Mouse (Mus musculus) right cerebral cortex, adult 18-20 months (tissue): Measurements from ENCODE around the gene Slc9a9.

Experiments
- DNase-seq: peaks from one replicate; pipeline ENCODE4 v3.0.0; 2022; ENCODE audit warnings: mixed read lengths

Gene Slc9a9

GRCm38 (mm10) chr9:94737226-94737625 is 67.5 kb downstream of the Slc9a9 start:
- no peak for DNase-seq

GRCm38 (mm10) chr9:94738555-94739427 is 69.1 kb downstream of the Slc9a9 start:
- DNase-seq: peak; percentile 81

DNA sequence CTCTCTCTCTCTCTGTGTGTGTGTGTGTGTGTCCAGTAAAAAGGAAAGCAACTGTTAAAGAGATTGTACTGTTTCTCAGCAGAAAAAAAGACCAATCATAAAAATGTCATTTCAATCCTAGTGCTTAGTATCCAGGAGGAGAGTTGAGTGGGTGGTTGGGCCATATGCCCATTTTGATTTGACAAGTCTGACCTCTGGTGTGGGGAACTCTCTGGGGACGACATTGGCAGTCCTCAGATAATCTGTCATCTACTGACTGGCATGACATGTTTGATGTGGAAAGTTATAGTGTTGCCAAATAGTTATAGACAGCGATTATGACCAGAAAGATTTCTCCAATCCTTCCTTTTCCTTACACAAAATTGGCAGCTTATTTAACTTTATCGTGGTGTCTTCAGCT is 71.1 kb downstream of the Slc9a9 start:
- DNase-seq: no peak

- no peak for DNase-seq
Observed at GRCm38 (mm10) chr9:94743291-94743690, 73.6 kb downstream of the Slc9a9 start.

DNA sequence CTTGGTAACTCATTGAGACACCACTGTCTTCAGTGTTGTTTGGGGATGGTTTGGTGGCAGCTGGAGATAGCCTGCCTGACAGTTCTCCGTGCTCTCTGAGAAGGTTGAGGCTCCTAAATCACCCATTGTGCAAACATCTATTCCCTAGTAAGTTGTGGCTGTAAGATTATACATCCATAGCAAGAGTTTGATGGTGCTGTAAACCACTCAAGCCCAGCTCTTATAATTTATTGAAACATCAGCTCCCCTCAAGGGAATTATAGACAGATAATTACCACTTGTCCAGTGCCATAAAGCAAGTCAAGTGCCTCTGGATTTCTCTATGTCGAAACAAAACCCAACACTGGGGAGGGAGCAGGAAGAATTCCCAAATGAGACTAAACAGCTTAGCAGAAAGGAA is 78.8 kb downstream of the Slc9a9 start:
- DNase-seq: no peak

DNA sequence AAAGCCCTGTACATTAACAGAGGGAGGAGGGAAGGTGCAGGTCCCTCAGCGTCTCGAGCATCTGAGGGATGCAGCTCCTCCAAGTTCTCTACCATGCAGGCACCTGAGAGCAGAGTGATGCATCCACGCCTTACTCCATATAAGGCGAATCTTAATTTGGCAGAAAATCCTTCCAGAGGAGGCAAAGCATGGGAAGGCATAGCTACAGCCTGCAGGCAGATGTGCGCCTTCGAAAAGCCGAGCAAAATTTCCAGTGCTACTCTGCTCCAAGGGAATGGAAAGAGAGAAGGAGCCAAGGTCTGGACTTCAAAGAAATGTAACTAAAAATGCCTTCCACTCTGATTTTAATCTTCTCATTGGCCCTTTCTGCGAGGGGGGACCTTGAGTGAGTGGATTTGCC is 80.5 kb downstream of the Slc9a9 start:
- no peak for DNase-seq

DNA sequence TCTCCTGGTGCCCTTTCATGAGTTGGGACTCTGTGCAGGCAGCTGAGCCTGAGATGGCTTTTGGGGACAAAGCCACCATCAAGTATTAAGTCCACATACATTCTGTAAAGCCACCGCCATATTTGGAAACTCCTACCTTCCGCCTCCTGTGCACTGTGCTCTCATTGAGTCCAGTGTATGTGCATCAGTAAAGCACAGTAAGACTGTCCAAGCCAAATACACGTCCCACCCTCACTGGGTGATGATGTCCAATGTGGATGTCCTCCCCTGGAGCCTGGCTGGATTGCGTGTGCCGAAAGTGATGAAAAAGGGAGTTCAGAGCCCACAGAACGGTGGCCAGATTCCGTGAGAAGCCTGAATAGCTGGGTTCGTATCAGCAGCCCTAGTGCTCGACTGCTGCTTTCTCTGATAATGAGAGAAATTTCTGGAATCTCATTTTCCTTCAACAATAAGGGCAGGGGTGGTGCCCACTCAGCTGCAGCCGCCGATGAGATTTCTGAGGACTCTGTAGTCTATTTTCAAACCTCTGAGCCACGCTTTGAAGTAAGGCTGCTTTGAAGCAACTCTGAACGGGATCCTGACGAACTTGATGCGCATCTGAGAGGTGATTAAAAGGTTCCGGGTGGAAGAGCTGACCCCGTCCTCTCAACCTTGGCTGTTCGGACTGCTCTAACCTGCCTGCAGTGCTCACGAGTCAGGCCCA is 81.4 kb downstream of the Slc9a9 start:
- no peak for DNase-seq

- no peak for DNase-seq
Observed at GRCm38 (mm10) chr9:94751638-94752021, 81.9 kb downstream of the Slc9a9 start.

DNA sequence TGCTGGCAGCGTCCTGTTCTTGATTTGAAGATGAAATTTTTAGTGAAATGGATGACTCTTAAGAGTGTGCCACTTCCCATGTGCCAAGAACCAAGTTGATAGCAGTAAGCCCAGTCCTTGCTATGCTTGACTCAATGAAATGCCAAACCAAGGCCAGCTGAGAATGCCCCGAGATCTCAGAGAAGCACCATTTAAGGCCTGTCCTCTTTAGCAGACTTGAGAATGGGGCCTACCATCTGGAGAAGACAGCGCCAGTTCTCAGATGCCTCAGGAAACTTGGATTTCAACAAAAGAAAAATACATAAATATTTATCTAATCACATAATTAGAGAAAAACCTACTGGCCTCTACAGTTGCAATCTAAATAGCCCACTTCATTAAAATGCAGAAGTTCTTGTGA is 82.4 kb downstream of the Slc9a9 start:
- DNase-seq: no peak

DNA sequence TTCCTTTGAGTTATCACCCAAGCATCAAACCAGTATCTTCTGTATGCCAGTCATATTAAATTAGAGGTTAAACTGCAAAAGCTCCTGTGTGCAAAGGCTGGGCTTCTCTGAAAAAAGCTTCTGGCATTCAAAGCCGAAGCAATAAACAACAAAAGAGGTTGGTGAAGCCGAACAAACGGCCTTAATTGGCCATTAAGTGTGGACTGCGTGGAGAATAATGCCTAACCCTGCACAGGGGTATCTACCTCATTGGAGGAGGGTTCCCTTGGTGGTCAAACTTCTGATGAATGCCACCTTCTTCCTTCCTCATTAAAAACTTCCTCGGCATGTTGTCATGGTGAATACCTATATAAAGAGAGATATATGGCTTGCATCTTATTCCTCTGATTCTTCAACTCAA is 90.2 kb downstream of the Slc9a9 start:
- no peak for DNase-seq

DNA sequence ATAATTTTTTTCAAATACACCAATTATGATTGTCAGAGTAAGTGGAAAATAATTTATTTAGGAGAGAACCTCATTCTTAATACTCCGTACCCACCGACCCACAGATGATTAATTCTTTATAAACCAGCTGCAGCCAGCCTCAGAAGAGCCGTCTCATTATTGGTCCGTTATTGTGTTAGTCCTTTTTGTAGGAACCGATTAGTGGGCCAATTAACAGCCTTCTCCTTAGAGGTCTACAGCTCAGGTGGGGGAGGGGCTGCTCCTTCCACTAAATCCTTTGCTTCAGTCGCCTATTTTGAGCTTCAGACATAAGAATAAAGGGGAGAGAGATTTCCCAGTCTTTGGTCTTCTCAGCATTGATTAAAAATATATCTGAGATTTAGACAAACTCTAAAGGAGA is 98.4 kb downstream of the Slc9a9 start:
- no peak for DNase-seq

DNA sequence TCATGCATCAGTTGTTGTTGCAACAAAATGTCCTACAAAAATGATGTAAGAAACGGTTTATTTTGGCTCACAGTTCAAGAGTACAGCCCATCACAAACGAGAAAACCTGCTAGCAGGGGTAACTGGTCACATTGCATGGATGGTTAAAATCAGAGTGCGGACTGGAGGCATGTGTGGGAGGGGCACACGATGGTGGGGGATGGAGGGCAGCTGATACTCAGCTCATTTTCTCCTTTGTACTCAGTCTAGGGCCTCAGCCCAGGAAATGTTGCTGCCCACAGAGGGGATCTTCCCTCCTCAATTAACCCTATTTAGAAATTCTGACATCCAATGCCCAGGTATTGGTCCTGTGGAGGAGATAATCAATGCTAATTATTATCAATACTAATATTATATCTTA is 98.8 kb downstream of the Slc9a9 start:
- no peak for DNase-seq

DNA sequence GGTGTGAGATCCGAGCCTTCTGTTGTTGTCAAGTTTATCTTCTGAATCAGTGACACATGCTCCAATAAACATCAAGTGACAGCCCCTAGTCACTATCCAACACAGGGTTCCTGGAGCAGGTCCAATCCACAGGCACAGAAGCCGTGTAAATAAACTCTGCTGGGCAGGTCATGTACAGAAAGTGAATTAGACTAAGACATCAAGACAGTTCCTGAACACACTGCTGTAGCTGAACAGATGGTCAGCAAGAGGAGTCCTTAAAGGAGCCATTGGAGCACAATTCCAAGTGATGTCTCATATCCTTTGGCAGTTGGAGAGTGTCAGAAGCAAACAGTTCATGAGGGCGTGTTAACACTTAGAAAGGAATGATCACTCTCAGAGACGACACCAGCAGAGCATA is 103.6 kb downstream of the Slc9a9 start:
- DNase-seq: no peak

DNA sequence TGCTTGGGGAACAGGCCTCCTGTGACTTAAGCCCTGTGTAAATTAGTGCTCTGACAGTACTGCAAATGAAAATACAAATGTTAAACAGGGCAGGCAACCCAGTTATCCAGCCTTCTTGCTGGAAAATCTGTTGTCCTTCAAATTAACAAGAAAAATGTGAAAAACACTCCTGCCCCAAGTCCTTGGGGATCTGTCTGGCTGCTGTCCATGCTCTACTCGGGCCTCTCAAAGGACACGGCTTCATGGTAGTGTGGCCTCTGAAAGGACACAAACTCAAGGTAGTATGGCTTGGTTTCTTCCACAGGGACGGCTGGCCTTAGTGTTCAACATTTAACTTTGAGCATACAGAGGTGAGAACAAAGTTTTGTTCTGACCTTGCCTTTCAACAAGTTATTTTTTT is 118.6 kb downstream of the Slc9a9 start:
- no peak for DNase-seq

GRCm38 (mm10) chr9:94790966-94791365 is 121.3 kb downstream of the Slc9a9 start:
- no peak for DNase-seq

DNA sequence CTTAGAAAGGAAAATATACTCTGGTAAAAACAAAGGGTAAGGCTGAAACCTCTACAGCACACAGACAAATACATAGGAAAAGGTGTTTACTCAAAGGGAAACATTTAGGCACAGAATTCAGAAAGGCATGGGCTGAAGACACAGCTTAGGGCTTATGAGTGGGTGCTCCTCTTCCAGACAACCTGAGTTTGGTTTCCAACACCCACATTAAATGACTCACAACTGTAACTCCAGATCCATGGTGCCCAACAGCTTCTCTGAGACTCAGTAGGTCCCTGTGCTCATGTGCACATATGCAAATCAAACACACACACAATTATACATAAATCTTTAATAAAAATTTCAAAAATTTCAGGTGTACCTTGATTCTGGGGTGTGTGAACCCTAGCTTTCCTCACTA is 133.4 kb downstream of the Slc9a9 start:
- DNase-seq: peak; percentile 9

- no peak for DNase-seq
Observed at GRCm38 (mm10) chr9:94805506-94805905, 135.8 kb downstream of the Slc9a9 start.

- no peak for DNase-seq
Observed at GRCm38 (mm10) chr9:94815518-94815917, 145.8 kb downstream of the Slc9a9 start.

DNA sequence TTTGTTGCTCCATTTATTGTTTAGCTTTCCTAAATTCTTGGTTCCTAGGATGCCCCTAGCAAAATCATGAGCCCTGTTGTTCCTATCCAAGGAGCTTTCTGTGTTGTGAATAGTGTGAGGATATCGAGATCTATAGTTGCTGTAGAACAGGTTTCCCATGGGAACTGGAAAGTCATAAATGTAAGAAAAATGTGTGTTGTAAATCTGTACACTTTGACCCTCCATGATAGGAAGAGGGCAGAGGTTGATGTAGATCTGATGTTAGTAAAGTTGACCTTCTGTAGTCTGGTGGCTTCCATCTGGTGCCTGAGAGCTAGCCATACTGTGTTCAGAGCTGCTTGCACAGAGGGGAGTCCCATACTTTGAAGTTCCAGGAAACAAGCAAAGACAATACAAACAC is 151.6 kb downstream of the Slc9a9 start:
- no peak for DNase-seq

DNA sequence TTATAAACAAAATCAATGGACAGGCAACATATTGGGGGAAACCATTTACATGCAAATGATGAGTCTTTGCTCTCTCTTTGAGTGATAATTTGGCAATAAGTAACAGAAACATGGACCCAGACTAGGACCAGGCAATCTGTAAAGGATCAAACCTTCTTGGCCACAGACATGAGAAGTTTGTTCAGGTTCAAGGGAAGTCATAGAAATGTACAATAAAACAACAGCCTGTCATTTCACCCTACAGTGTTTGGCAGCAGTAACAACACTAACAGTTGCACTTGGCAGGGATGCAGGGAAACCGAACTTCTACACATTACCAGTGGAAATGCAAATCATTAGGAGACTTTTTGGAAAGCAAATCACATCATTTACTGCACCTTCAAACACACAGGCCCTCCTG is 164.1 kb downstream of the Slc9a9 start:
- DNase-seq: no peak

DNA sequence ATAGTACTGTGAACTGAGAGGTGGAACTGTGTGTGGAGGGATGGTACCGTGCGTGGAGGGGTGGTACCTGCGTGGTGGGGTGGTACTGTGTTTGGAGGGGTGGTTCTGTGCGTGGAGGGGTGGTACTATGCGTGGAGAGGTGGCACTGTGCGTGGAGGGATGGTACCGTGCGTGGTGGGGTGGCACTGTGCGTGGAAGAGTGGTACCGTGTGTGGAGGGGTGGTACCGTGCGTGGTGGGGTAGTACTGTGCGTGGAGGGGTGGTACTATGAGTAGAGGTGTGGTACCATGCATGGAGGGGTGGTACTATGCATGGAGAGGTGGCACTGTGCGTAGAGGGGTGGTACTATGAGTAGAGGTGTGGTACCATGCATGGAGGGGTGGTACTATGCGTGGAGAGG is 167.7 kb downstream of the Slc9a9 start:
- no peak for DNase-seq

DNA sequence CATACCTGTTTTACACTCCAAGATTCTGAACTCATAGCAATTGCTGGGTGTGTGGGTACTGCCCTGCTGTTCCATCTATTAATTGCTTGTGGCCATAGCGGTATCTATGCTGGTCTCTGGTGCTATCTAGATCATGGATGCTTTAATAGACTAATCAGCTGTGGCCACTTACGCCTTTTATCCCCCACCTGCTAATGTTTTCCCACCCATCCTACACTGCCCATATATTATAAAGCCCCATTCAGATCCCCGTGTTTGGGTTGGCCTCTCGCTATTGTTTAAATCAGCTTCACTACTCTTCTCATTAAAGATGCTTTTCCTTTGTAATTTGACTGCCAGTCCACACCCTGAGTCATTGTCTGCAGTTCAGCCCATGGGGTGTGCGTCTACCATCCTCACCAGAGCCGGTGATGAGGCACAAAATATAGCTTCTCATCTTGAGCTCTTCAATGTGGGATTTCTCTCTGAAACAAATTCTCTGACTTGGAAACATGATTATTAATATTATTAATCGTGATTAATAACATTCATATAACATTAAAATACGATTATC is 168.8 kb downstream of the Slc9a9 start:
- DNase-seq: no peak

GRCm38 (mm10) chr9:94839204-94839603 is 169.5 kb downstream of the Slc9a9 start:
- DNase-seq: no peak

DNA sequence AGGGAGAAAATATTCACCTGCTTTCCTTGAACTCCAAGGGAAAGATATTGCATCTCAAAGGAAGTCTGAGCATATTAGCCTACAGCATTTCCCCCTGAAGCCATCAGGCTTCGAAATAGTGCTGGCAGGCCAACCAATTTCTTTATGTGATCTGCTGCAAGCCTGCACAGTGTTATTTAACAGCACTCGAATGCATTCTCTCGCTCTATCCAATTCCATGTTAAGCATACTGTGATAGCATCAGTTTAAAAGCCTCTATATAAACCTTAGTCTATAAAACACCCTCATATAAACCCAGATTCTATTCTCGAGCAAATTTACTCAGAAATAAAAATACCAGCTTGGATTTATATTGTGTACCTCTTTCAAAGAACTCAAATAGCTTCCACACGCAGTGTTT is 170.7 kb downstream of the Slc9a9 start:
- no peak for DNase-seq
